Mouse (Mus musculus): ENCODE data around the gene Pcnx2.

DNA sequence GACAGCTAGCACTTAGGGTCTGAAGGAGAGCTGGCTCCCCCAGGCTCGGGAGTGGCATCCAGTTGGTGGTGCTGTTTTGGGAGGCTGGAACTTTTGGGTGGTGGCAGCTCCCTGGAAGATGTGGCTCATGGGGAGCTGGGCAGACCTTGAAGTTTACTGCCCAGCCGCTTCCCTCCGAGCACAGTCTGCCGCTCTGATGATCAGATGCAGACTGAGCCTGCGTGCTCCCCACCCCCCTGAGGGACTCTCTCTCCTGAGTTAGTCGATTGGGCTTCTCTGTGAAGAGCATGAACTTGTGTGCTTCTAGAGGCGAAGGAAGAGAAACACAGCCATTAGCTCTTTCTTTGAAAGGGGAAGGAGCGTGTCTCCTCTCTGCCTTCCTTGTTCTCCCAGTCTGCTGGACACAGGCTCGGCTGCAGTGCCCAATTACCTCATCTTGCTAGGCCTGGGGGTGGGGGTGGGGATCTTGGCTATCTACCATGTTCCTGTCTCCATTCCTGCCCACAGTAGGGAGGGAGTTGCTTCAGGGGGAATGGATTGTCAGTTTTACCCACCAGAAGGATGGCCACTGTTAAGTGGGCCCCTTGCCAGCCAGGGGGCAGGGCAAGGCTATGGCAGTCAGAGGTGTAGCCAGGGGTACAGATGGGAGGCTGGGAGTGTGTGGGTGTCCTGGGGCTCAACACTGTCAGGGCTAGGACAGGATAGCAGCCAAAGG, 141.6 kb downstream of the Pcnx2 start:
- TF ChIP-seq CTCF (IDR thresholded peaks at IDR 0.05; ENCODE audit: extremely low read depth, insufficient read length, insufficient replicate concordance, low read depth, low read length), result no peak
- TF ChIP-seq POLR2A (IDR thresholded peaks at IDR 0.05; ENCODE audit: low read depth, low read length), result no peak
